Mouse (Mus musculus) cerebellum, postnatal 25 days (tissue): ENCODE measurements at regions not wholly inside any gene's neighbourhood (a gene's known extent, or its start where the extent isn't known, plus 50 kb on each side); places are given as distances from the start of the nearest gene placed in this dataset.
"Not testable (repeated sequence)": the region's sequence is repeated elsewhere in the genome, so short reads cannot be mapped to it uniquely, and the experiment has no call there.

ENCODE experiments used
- DNase-seq, 2 experiments: peaks; one replicate each; pipeline ENCODE4 v3.0.0; 2021; ENCODE audit warnings: mixed read lengths in 2 of 2

- DNase-seq, result no peak
Observed at GRCm38 (mm10) chr14:66584699-66585098, 575.7 kb upstream of the Gulo start.

GRCm38 (mm10) chr14:66579904-66580492 is 571.0 kb upstream of the Gulo start:
- no peak for DNase-seq

GRCm38 (mm10) chr14:66566600-66566999 is 557.6 kb upstream of the Gulo start:
- DNase-seq, result no peak

GRCm38 (mm10) chr14:66562744-66563143 is 553.7 kb upstream of the Gulo start:
- no peak for DNase-seq

- no peak for DNase-seq
Observed at GRCm38 (mm10) chr14:66561715-66562114, 552.7 kb upstream of the Gulo start.

GRCm38 (mm10) chr14:66561042-66561590 is 552.1 kb upstream of the Gulo start:
- no peak for DNase-seq

GRCm38 (mm10) chr14:66558393-66558792 is 549.4 kb upstream of the Gulo start:
- no peak for DNase-seq

GRCm38 (mm10) chr14:66557631-66558030 is 548.6 kb upstream of the Gulo start:
- DNase-seq, result no peak

GRCm38 (mm10) chr14:66538498-66538897 is 529.5 kb upstream of the Gulo start:
- no peak for DNase-seq

GRCm38 (mm10) chr14:66534671-66535070 is 525.7 kb upstream of the Gulo start:
- no peak for DNase-seq

GRCm38 (mm10) chr14:66528135-66528534 is 519.1 kb upstream of the Gulo start:
- no peak for DNase-seq

GRCm38 (mm10) chr14:66527061-66527460 is 518.1 kb upstream of the Gulo start:
- no peak for DNase-seq

- peak; percentile 17 for DNase-seq
Observed at GRCm38 (mm10) chr14:66522856-66523400, 513.9 kb upstream of the Gulo start.

- no peak for DNase-seq
Observed at GRCm38 (mm10) chr14:66521836-66522629, 513.0 kb upstream of the Gulo start.

- no peak for DNase-seq
Observed at GRCm38 (mm10) chr14:66516770-66517169, 507.8 kb upstream of the Gulo start.

GRCm38 (mm10) chr14:66510750-66511149 is 501.7 kb upstream of the Gulo start:
- peak; percentile 3 to 6 for DNase-seq

GRCm38 (mm10) chr14:66510218-66510617 is 501.2 kb upstream of the Gulo start:
- DNase-seq, result no peak

GRCm38 (mm10) chr14:66509706-66510105 is 500.7 kb upstream of the Gulo start:
- no peak for DNase-seq

GRCm38 (mm10) chr14:66501995-66502394 is 493.0 kb upstream of the Gulo start:
- DNase-seq, result no peak

GRCm38 (mm10) chr14:66499896-66500295 is 490.9 kb upstream of the Gulo start:
- DNase-seq, result peak; percentile 14 to 46

- no peak for DNase-seq
Observed at GRCm38 (mm10) chr14:66495146-66495545, 486.1 kb upstream of the Gulo start.

- peak; percentile 7 to 27 for DNase-seq
Observed at GRCm38 (mm10) chr14:66494518-66494923, 485.5 kb upstream of the Gulo start.

GRCm38 (mm10) chr14:66493691-66494121 is 484.7 kb upstream of the Gulo start:
- DNase-seq, result no peak

- DNase-seq, result not testable (repeated sequence)
Observed at GRCm38 (mm10) chr14:66484751-66485150, 475.7 kb upstream of the Gulo start.
